Mouse (Mus musculus) thymus, postnatal 14 days (tissue): ENCODE results near the gene Slc26a5.

Experiments used
- DNase-seq: peaks from one replicate; pipeline ENCODE4 v3.0.0; 2021

The Slc26a5 gene

DNA sequence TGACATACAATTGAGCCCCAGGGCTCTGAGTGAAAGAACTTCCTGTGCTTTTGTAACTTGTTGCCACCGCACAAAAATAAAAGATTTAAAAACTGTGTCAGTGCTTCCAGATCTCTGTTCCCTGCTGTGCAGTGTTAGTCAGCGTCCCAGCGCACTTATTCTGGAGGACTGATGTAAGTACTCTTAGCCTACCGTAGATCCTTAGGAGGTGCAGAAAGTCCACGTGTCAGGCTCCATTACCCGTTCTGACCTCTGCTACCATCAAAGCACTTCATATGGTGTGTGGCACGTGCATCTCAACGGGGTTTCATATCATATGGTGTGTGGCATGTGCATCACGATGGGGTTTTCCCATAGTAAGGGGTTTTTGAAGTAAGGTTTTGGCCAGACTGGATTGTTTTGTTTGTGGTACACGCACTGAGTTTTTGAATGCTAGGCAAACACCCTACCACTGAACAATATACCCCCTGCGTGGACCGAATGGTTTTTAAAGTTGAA, 61.7 kb downstream of the Slc26a5 start:
- no peak for DNase-seq

DNA sequence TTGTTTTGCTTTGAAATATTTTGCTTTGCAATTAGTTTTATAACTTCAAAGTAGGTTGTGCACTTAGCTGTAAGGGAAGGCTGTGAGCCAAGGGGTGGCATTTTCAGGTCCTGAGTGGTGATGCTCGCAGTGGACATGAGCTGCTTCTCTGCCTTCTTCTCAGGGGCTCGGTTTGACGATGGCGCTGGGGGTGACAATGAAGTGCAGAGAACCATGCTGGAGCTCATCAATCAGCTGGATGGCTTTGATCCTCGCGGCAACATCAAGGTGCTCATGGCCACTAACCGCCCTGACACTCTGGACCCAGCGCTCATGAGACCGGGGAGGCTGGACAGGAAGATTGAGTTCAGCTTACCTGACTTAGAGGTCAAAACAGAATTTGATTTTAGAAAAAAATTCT, 62.5 kb downstream of the Slc26a5 start:
- no peak for DNase-seq

DNA sequence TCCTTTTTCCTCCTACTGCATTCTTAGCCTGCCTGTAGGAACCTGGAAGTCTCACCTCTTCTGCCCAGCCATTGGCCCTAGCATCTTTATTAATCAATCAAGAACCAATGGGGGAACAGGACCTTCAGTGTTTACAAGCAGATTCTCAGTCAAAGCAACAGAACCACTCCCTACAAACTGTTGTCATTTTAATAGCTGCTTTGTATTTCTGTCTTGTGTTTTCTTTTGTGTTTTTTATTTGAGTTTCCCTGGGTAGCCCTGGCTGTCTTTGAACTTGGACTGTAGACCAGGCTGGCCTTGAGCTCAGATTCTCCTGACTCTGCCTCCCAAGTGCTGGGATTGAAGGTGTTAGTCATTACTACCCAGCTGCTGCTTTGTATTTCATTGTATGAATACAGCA, 73.2 kb downstream of the Slc26a5 start:
- DNase-seq, result no peak

DNA sequence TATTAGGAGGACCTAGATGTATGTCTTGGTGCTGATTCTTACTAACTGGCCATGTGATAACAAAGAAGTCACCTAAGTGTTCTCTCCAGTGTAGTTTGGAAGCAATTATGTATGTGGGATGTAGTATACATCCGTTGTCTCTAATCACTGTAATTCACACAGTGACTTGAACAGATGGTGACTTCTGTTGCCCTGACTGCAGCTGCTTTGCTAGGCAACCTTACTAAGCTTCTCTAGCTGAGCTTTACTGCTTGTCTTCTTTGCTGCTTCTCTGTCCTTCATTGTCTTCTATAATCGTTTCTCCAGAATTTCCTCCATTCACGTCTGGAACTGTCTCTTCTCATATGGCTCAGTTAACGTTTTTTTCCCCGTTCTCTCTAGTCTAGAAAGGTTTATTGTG, 76.3 kb downstream of the Slc26a5 start:
- no peak for DNase-seq

DNA sequence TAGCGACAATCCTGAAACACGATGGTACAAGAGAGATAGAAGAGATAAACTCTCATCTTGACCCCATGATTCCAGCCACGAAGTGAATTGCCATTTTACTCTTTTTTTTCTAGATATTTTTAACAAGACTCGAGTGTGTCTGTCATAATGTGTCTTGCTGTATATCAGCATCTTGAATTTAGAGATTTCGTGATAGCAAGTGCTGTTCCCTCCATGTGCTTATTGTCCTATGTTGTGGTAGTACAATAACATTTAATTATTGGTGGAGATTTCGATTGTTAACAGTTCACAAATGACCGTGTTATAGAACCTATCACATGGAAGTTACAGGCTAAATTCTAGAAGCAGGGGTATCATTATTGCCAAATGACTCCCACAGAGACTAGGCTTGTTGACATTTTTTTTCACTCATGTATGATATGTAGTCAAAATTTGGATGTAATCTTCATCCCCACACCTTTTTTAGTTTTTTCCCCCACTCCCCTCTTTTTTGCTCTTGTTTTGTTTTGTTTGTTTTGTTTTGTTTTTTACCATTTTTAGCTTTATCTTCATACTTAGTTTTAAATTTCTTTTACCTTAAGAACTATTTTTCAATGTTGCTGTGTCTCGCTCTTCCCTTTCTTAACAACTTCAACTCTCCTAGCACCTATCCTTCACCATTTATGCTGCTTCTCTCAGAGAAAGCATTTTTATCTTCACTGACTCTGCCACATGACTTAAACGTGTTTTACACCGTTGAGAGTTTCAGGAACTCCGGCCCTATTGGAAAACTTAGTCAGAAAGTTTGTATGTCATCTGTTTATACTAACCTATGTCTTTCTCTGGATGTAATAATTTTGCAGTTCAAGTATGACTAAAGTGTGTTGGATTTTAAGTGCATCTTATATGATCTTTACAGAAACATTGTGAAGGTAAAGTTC, 78.0 kb downstream of the Slc26a5 start:
- no peak for DNase-seq

DNA sequence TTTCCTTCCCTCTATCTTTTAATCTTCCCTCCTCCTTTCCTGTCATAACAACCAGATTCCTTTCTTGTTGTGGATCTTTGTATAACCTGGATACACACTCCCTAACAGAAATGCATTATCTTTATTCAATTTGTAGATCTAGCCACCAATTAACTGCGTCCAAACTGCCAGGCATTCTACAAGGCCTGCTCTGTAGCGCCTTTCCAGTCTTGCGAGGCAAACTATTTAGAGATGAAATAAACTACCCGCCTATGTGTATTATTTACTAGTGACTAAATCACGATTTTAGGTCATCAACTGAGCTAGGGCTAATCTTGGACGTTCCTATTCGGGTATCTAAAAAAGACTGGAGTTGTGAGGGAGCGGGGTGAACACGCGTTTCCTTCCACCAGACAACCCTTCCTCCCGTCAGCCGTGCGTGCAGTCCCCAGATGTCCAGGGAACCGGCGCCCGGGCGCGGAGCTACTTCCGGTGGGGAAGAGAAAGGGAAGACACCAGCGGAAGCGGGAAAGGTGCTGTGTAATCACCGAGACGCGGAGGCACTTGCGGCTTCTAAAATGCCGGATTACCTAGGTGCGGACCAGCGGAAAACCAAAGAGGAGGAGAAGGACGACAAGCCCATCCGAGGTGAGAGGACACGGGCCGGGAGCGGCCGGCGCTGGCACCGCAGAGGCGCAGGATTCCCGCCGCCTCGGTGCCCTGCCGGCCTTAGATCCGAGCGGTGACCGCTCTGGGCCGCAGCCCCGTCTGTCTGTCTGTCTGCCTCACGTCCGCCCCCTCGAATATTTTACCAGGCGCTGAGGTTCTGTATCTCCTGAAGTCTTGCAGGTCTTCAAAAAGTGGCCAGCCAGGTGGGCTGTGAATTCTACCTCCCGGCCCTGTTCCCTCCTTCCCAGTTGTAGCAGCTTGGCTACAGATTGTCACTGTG, 78.9 kb downstream of the Slc26a5 start:
- peak; percentile 94 for DNase-seq

DNA sequence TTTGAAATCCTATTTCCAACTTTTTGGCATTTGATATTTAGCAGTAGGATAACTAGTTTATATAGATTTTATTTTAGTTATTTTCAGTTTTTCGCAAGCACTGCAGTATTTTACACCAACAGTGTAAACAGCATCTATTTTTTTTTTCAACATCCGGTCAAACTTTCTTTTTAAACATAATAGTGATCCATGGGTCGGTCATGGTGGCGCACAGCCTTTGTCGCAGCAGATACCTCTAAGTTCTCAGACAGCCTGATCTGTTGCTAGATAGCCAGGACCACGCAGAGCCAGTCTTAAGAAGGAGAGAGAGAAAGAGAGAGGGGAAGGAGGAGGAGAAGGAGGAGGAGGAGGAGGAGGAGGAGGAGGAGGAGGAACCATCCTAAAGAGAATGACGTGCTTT, 79.6 kb downstream of the Slc26a5 start:
- DNase-seq, result no peak

DNA sequence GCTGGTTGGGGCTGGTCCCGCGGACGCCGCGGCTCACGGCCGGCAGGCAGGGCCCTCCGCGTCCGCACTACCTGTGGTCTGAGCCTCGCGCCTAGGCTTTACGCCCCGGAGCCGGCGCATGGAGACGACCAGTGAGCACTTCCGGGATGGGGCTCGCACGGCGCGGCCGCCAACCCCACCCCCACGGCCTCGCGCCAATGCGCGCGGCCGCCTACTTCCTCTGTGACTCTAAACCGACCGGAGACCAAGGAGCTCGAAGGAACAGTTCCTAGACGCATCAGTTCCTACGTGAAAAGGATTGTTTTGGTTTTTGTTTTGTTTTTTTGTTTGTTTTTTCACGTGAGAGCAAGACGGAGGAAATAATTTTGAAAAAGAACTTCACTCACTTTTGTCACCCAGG, 80.4 kb downstream of the Slc26a5 start, which contains the start of the genes Dnajc2 and Psmc2:
Dnajc2 (minus strand) TSS at position 199 of the 400 bp plus-strand sequence.
Psmc2 (plus strand) TSS at position 231 of the 400 bp plus-strand sequence.
- peak; percentile 91 for DNase-seq

DNA sequence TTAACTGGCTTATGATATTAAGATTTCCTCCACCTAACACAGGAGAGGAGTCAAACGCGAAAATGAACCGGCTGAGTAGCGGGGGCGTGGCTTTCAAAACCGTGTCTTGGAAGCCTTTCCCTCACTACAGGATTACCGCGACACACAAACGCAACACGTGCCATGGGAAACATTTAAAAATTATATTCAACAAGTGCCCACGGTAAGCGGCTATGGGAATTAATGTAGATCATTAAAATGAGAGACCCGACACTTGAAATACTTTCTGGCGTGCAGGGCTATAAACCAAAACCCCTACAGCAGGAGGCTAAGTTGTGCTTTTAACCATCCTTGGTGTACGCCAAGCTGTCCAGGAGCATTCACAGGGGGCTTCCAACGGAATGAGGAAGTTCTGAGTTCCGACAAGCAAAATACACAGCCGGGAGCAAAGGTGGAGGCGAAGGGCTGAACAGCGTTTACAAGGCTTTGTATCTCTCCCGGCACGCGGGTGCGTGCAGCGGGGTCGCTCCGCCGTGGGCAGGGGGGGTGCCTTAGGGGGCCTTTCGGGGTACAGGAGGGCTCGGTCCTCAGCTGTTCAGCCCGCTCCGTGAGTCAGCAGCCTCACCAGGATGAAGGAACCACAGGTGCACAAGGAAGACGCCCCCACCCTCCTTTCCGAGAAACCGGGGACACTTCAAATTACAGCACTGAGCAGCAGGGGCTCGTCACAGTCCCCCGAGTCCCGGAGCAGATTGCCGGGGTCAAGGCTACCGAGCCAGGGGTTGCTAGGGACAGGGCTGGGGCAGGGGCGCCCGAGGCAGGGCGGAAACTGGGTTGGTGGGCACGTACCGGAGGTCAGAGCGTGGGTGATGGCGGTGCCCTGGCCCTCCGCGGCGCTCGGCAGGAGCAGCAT, 81.0 kb downstream of the Slc26a5 start:
- peak; percentile 78 for DNase-seq

DNA sequence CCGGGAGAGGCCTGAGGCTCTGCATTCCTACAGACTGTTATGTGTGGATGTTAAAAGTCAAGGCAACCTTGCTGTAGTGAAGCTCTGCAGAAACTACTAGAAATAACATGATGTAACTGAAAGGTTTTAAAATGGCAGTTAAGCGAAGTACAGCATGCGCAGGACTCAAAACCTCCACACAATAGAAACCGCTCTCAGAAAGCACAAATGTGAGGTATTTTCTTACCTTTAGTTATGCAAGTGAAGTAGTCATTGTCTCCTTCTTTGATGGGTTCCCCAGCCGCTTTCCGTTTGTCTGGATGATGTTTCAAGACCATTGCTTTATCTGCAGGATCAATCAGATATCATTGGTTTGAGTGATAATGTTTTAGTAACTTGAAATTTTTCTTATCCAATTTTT, 88.9 kb downstream of the Slc26a5 start:
- no peak for DNase-seq

DNA sequence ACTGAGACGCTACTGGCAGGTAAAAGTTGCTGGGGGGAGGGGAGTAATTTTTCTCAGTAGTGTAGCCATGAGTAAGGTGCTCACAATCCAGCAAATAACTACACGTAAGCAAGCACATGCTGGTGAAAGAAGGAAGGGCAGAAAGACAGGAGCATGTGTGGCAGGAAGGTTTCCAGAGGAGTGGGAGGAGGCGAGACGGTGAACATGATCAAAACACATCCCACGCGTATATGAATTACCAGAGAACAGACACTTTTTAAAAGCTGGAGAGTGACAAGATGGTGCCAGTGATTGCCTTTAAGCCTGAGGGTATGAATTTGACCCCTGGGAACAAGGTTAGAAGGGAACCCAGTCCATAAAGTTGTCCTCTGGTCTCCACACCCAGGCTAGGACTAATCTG, 95.6 kb downstream of the Slc26a5 start:
- no peak for DNase-seq

DNA sequence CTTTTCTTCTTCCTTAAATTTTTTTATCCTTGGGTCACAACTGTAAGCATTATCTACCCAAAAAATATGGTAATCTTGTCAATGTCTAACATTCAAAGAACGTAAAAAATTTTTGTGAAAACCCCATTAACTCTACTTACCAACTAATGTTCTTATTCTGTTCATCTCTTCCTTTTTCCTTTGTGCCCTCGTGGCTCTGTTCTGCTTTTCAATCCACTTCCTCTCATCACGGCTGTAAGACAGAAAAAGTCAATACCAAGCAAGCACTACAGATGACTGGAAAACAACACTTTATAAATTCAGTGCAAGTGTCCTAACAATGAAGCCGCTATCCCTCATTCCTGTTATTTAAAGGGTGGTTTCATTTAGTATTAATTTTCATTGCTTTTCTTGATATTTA, 96.9 kb downstream of the Slc26a5 start:
- no peak for DNase-seq
